Mouse (Mus musculus) midbrain, embryonic 15.5 days (tissue): ENCODE measurements around the gene Sptlc2. TPM values are rescaled to one million over a fixed set of nuclear protein-coding genes. Genes with fewer than 3 reads are reported as not detected.
A peak's percentile ranks its signal among the peaks of the same experiment; 100 is the strongest.

ENCODE experiments used
- ATAC-seq: fragments of 200-750 bp; cut with Nextera tagmentation; replicated peaks from 2 replicates; pipeline ENCODE4 v1.8.0; 2017; ENCODE audit warnings: moderate TSS enrichment
- H3K27ac ChIP-seq: fragments of 300-500 bp; sonication (generic); 2 replicates; pipeline ENCODE4 v1.5.1; 2015; ENCODE audit warnings: mild to moderate bottlenecking, inconsistent platforms
- H3K27me3 ChIP-seq: fragments of 300-500 bp; sonication (generic); replicated peaks from 2 replicates; pipeline ENCODE4 v1.6.1; 2015; ENCODE audit warnings: inconsistent platforms
- H3K36me3 ChIP-seq: fragments of 300-500 bp; sonication (generic); replicated peaks from 2 replicates; pipeline ENCODE4 v1.6.1; 2015; ENCODE audit warnings: inconsistent platforms
- H3K4me1 ChIP-seq: fragments of 300-500 bp; sonication (generic); 2 replicates; pipeline ENCODE4 v1.6.1; 2015; ENCODE audit warnings: inconsistent platforms
- H3K4me2 ChIP-seq: fragments of 300-500 bp; sonication (generic); 2 replicates; pipeline ENCODE4 v1.6.1; 2015; ENCODE audit warnings: inconsistent platforms, mild to moderate bottlenecking, moderate library complexity
- H3K4me3 ChIP-seq: fragments of 300-500 bp; sonication (generic); 2 replicates; pipeline ENCODE4 v1.5.1; 2015; ENCODE audit warnings: mild to moderate bottlenecking, inconsistent platforms
- H3K9ac ChIP-seq: fragments of 300-500 bp; sonication (generic); 2 replicates; pipeline ENCODE4 v1.6.1; 2015; ENCODE audit warnings: mild to moderate bottlenecking, inconsistent platforms
- H3K9me3 ChIP-seq: fragments of 300-500 bp; sonication (generic); 2 replicates; pipeline ENCODE4 v1.6.1; 2016; ENCODE audit warnings: inconsistent platforms
- WGBS: fragments of 180-500 bp; shearing (Covaris S2); methylation state at CpG from one replicate; pipeline ENCODE4 v1.1.7; 2015; ENCODE audit warnings: mixed read lengths; 5-methylcytosine and 5-hydroxymethylcytosine counted together
- polyA plus RNA-seq: library from polyadenylated mRNA; unstranded; fragments of >200 nt; fragmentation: Nextera tagmentation; extraction: Ambion mirVana; gene quantifications from 2 replicates; pipeline ENCODE4 v1.2.1, GENCODE M21; 2015

Gene Sptlc2
- polyA plus RNA-seq, 1 experiment from 2014 or later = 68.5 TPM

GRCm38 (mm10) chr12:87347511-87347910 is 40.6 kb downstream of the Sptlc2 start:
- H3K4me1 ChIP-seq = no peaks in the 10 kb centered on the region
- no peak overlapping the region for H3K4me3 ChIP-seq
- peaks cover 4% of the 10 kb centered on the region for H3K36me3 ChIP-seq
- no peaks in the 10 kb centered on the region for H3K27me3 ChIP-seq
- no peak overlapping the region for H3K9ac ChIP-seq
- WGBS = 96% methylated on average over 2 of the region's 2 CpGs
- H3K27ac ChIP-seq = no peak overlapping the region
- no peak overlapping the region for H3K4me2 ChIP-seq
- ATAC-seq = no peak
- no peaks in the 10 kb centered on the region for H3K9me3 ChIP-seq

GRCm38 (mm10) chr12:87343084-87343605 is 45.0 kb downstream of the Sptlc2 start:
- H3K9me3 ChIP-seq = no peaks in the 10 kb centered on the region
- H3K4me3 ChIP-seq = no peak overlapping the region
- H3K9ac ChIP-seq = no peak overlapping the region
- ATAC-seq = no peak
- no peak overlapping the region for H3K27ac ChIP-seq
- peaks cover 4% of the 10 kb centered on the region for H3K36me3 ChIP-seq
- H3K27me3 ChIP-seq = no peaks in the 10 kb centered on the region
- H3K4me1 ChIP-seq = no peaks in the 10 kb centered on the region
- H3K4me2 ChIP-seq = no peak overlapping the region

GRCm38 (mm10) chr12:87338082-87338481 is 50.1 kb downstream of the Sptlc2 start:
- no peak overlapping the region for H3K27ac ChIP-seq
- H3K9me3 ChIP-seq = no peaks in the 10 kb centered on the region
- H3K27me3 ChIP-seq = no peaks in the 10 kb centered on the region
- H3K9ac ChIP-seq = no peak overlapping the region
- no peak overlapping the region for H3K4me2 ChIP-seq
- 94% methylated on average over 4 of the region's 4 CpGs for WGBS
- H3K36me3 ChIP-seq = no peaks in the 10 kb centered on the region
- H3K4me1 ChIP-seq = no peaks in the 10 kb centered on the region
- ATAC-seq = no peak
- H3K4me3 ChIP-seq = no peak overlapping the region

DNA sequence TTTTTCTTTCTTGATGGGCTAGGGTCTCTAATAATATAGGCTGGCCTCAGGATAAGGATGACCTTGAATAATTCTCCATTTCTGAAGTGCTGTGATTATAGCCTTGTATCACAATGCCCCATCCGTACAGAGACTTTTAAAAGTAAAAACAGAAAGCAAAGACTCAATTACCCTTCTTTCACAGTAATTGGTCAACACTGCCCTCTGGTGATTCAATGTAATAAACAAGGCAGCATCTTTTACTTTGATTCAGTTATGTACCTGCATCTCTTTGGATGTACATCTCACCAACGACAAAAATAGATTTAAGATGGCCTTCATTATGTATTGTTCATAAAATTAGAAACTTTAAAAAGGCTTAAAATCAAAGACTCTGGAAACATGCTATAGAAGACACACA is 53.3 kb downstream of the Sptlc2 start:
- Histone ChIP-seq H3K36me3 (no peaks in the 10 kb centered on the region), H3K9ac (no peak overlapping the region), H3K27me3 (no peaks in the 10 kb centered on the region; the same call in 1 of the 2 replicates), H3K4me2 (no peak overlapping the region), H3K27ac (no peak overlapping the region), H3K4me3 (no peak overlapping the region), H3K9me3 (no peaks in the 10 kb centered on the region), H3K4me1 (no peaks in the 10 kb centered on the region; the same call in 1 of the 2 replicates)
- no peak for ATAC-seq
- 20% methylated on average over 2 of the region's 2 CpGs for WGBS

GRCm38 (mm10) chr12:87333794-87334193 is 54.4 kb downstream of the Sptlc2 start:
- Histone ChIP-seq H3K4me2 (no peak overlapping the region), H3K4me1 (no peaks in the 10 kb centered on the region; the same call in 1 of the 2 replicates), H3K27me3 (no peaks in the 10 kb centered on the region; the same call in 1 of the 2 replicates), H3K9me3 (no peaks in the 10 kb centered on the region), H3K4me3 (no peak overlapping the region), H3K9ac (no peak overlapping the region), H3K27ac (no peak overlapping the region), H3K36me3 (no peaks in the 10 kb centered on the region)
- ATAC-seq = no peak

DNA sequence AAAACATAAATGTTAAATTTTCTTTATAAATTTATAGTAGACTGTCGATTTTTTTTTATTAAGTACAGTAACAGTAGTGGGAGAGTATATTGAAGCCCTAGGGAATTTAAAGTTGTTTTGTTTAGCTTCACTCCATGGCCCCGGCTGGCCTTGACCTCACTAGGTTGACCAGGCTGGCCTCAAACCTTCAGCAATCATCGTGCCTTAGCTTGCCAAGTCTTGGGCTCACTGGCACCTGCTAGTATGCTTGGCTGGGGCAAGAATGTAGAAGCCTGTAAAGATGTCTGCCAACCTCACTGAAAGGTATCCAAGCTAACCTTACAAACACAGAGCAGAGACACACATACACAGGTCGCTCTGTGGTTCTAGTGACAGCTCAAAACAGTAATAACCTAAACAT is 55.6 kb downstream of the Sptlc2 start:
- no peak for ATAC-seq
- no peaks in the 10 kb centered on the region; the same call in 1 of the 2 replicates for H3K27me3 ChIP-seq
- no peak overlapping the region for H3K9ac ChIP-seq
- no peak overlapping the region for H3K4me2 ChIP-seq
- H3K4me3 ChIP-seq = no peak overlapping the region
- H3K27ac ChIP-seq = no peak overlapping the region
- H3K4me1 ChIP-seq = peaks cover 7% of the 10 kb centered on the region
- no peaks in the 10 kb centered on the region for H3K36me3 ChIP-seq
- 81% methylated on average over 4 of the region's 4 CpGs for WGBS
- H3K9me3 ChIP-seq = no peaks in the 10 kb centered on the region

DNA sequence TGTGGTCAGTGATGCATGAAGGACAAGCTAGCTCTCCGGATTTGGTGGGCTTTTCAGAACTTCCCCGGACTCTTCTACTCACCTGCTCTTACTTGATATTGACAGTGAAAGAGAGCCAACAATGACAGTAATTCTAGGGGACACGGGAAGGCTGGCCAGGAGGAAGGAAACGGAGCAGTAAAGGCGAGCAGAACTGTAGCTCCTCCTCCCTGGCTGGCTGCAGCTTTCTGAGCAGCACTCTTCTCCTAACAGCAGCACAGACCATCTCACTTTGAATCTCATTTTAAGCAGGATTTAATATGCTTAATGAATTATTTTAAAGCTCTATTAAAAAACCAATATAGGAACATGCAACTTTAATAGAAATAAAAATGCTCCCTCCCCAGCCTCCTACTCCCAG is 56.2 kb downstream of the Sptlc2 start:
- Histone ChIP-seq H3K4me2 (no peak overlapping the region), H3K9ac (no peak overlapping the region), H3K36me3 (no peaks in the 10 kb centered on the region), H3K27me3 (no peaks in the 10 kb centered on the region; the same call in 1 of the 2 replicates), H3K4me1 (peaks cover 13% of the 10 kb centered on the region), H3K27ac (no peak overlapping the region), H3K9me3 (no peaks in the 10 kb centered on the region), H3K4me3 (no peak overlapping the region)
- 26% methylated on average over 5 of the region's 5 CpGs for WGBS
- no peak for ATAC-seq

DNA sequence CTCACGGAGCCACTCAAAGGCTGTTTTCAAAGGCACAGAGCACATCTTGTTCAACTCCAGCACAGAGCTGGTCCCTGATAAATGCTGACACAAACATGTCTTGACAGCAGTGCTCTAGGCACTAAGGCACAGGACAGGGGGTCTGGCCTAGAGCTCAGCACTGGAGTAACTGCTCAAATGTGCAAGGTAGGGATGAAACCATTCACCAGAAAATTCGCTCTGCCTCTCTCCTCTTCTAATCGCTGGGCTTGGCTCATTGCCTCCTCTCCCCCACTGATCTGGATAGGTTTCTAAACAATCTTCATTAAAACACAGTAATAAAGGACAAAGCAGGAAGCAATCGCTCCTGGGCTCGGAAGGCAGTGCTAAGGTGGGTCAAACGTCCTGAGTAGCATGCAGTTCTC is 57.1 kb downstream of the Sptlc2 start:
- Histone ChIP-seq H3K4me2 (no peak overlapping the region), H3K36me3 (no peaks in the 10 kb centered on the region), H3K4me1 (peaks cover 15% of the 10 kb centered on the region), H3K9ac (no peak overlapping the region), H3K27me3 (no peaks in the 10 kb centered on the region; the same call in 1 of the 2 replicates), H3K9me3 (no peaks in the 10 kb centered on the region), H3K4me3 (no peak overlapping the region), H3K27ac (no peak overlapping the region)
- ATAC-seq = no peak
- WGBS = 43% methylated on average over 6 of the region's 6 CpGs

DNA sequence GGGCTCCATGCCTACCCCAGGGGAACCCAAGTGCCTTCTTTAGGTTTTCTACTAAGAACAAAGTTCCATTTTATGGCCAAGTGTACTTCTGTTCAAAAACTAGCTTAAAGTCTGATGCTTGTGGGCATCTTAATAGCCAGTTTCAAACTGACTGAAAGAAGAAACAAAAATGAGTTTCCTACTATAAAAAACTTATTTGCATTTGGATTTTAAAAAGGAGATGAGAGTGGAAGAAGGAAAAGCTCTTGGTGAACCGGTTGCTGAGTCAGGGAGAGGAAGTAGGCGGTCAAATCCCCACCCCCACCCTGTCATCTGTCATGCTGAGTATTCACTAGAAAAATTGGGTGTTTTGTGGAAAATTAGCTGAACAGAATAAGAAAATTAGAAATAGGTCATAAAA is 57.9 kb downstream of the Sptlc2 start:
- Histone ChIP-seq H3K27ac (no peak overlapping the region), H3K4me3 (no peak overlapping the region), H3K27me3 (no peaks in the 10 kb centered on the region; the same call in 1 of the 2 replicates), H3K4me2 (no peak overlapping the region), H3K9me3 (no peaks in the 10 kb centered on the region), H3K9ac (no peak overlapping the region), H3K36me3 (no peaks in the 10 kb centered on the region), H3K4me1 (peaks cover 15% of the 10 kb centered on the region)
- no peak for ATAC-seq
- WGBS = 73% methylated on average over 2 of the region's 2 CpGs

DNA sequence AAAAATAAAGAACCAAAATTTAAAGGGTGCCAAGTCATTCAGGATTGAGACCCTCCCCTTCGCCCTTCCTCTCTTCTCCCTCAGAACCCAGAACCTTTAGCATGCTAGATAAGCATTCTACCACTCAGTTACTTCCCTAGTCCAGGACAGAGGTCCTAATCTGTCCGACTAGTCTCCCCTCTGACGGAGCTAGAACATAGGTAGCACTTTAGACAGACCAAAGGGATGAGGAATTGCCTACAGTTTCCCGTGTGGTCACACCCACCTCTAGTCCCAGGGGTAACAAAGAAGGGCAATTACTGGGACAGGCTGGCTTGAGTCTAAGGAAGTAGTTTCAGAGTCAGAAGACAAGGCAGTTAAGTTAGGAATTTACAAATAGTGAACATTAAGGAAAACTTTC is 60.1 kb downstream of the Sptlc2 start:
- no peaks in the 10 kb centered on the region for H3K9me3 ChIP-seq
- H3K27me3 ChIP-seq = no peaks in the 10 kb centered on the region; the same call in 1 of the 2 replicates
- no peak overlapping the region for H3K4me3 ChIP-seq
- H3K36me3 ChIP-seq = no peaks in the 10 kb centered on the region
- H3K4me2 ChIP-seq = no peak overlapping the region
- ATAC-seq = peak; percentile 31
- 21% methylated on average over 4 of the region's 4 CpGs for WGBS
- peaks cover 15% of the 10 kb centered on the region for H3K4me1 ChIP-seq
- peak overlapping the region; percentile 53; the same call in 1 of the 2 replicates for H3K27ac ChIP-seq
- no peak overlapping the region for H3K9ac ChIP-seq

DNA sequence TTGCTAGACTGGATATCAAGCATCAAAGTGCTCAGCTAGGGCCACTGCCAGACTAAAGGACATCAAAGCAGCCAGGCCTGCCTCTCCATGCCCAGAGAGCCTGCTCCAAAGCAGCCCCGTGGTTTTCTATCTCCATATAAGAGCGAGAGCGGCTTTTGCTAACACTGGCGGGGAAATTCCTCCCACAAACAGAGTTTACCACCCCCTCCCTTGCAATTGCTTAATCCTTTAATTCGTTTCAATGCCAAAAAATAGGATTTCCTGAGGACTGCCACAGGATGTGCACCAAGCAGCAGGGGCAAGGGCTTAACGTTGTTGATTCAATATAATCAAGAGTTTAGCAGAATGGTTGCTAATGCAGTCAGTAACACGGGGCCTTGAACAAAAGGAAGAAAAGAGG is 60.5 kb downstream of the Sptlc2 start:
- H3K27me3 ChIP-seq = no peaks in the 10 kb centered on the region; the same call in 1 of the 2 replicates
- 7% methylated on average over 7 of the region's 7 CpGs for WGBS
- H3K36me3 ChIP-seq = no peaks in the 10 kb centered on the region
- peaks cover 15% of the 10 kb centered on the region for H3K4me1 ChIP-seq
- H3K4me3 ChIP-seq = no peak overlapping the region
- H3K4me2 ChIP-seq = no peak overlapping the region
- 0 out of 2 replicates have a peak overlapping the region, but pooled peaks have one; percentile 53 for H3K27ac ChIP-seq
- H3K9me3 ChIP-seq = no peaks in the 10 kb centered on the region
- ATAC-seq = peak; percentile 85
- no peak overlapping the region for H3K9ac ChIP-seq

GRCm38 (mm10) chr12:87325452-87325851 is 62.7 kb downstream of the Sptlc2 start:
- H3K4me1 ChIP-seq = peaks cover 15% of the 10 kb centered on the region
- H3K4me2 ChIP-seq = no peak overlapping the region
- H3K27ac ChIP-seq = no peak overlapping the region
- no peak overlapping the region for H3K9ac ChIP-seq
- H3K4me3 ChIP-seq = no peak overlapping the region
- H3K27me3 ChIP-seq = no peaks in the 10 kb centered on the region; the same call in 1 of the 2 replicates
- 89% methylated on average over 3 of the region's 3 CpGs for WGBS
- no peaks in the 10 kb centered on the region for H3K36me3 ChIP-seq
- ATAC-seq = no peak
- H3K9me3 ChIP-seq = no peaks in the 10 kb centered on the region

DNA sequence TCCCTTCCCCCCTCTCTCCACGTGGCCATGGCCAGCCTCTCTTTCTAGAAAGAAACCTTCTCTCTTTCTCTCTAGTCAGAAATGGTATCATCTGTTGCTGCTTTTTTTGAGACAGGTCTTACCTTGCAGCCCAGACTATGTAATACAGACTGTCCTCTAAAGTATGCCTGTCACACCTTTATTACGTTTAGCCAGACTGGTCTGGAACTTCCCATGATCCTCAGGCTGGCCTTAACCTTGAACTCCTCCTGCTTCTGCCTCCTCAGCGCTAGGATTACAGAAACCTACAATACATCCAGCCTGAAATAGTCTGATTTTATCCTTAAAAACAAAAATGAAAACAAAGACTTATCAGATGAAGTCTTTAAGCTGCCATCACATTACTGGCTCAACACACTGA is 68.9 kb downstream of the Sptlc2 start:
- no peak overlapping the region for H3K4me2 ChIP-seq
- no peaks in the 10 kb centered on the region for H3K27me3 ChIP-seq
- 92% methylated on average over 3 of the region's 3 CpGs for WGBS
- H3K9me3 ChIP-seq = no peaks in the 10 kb centered on the region
- H3K36me3 ChIP-seq = no peaks in the 10 kb centered on the region
- no peak overlapping the region for H3K4me3 ChIP-seq
- H3K9ac ChIP-seq = no peak overlapping the region
- H3K27ac ChIP-seq = no peak overlapping the region
- no peaks in the 10 kb centered on the region for H3K4me1 ChIP-seq
- no peak for ATAC-seq
